Mouse (Mus musculus): ENCODE measurements around the gene Olfr372. TPM values are rescaled to one million over a fixed set of nuclear protein-coding genes. Genes with fewer than 3 reads are reported as not detected.
"Not testable (repeated sequence)": the region's sequence is repeated elsewhere in the genome, so short reads cannot be mapped to it uniquely, and the experiment has no call there.

Gene Olfr372
- polyA plus RNA-seq (2014; fragmentation: Nextera tagmentation; extraction: Ambion mirVana) = not detected in 2 replicates

- not testable (repeated sequence) for H3K4me1 ChIP-seq (replicated peaks; ENCODE audit: control insufficient read depth, insufficient read depth, low read length); H3K4me2 ChIP-seq (replicated peaks; ENCODE audit: low read depth, low read length); H3K4me3 ChIP-seq (ENCODE audit: low read depth, low read length); H3K9me3 ChIP-seq (ENCODE audit: control insufficient read depth, low read length); H3K36me3 ChIP-seq (ENCODE audit: control insufficient read depth, insufficient read depth, low read length); DNase-seq (ENCODE audit: low spot score); H3K27me3 ChIP-seq (ENCODE audit: control insufficient read depth, insufficient read depth, low read length); ATAC-seq (ENCODE audit: low FRiP score); H3K9ac ChIP-seq (ENCODE audit: low read depth, low read length); H3K27ac ChIP-seq (ENCODE audit: low read depth, low read length)
- 84% methylated on average over 4 of the region's 4 CpGs for WGBS
These were observed at the start of gene Olfr372 for GRCm38 (mm10) chr8:72040918-72041317. Gene Olfr372, plus strand, starts transcription at chr8:72041218.

GRCm38 (mm10) chr8:71999434-71999833, 41.6 kb upstream of the Olfr372 start:
- 96% methylated on average over 1 of the region's 1 CpGs for WGBS
- H3K27ac ChIP-seq (ENCODE audit: low read depth, low read length) = no peak overlapping the region
- no peak overlapping the region for H3K4me3 ChIP-seq (ENCODE audit: low read depth, low read length)
- no peak overlapping the region for H3K4me2 ChIP-seq (replicated peaks; ENCODE audit: low read depth, low read length)
- ATAC-seq (ENCODE audit: low FRiP score) (no peak), DNase-seq (ENCODE audit: low spot score) (no peak)
- H3K36me3 ChIP-seq (ENCODE audit: control insufficient read depth, insufficient read depth, low read length) = no peaks in the 10 kb centered on the region
- no peaks in the 10 kb centered on the region for H3K4me1 ChIP-seq (replicated peaks; ENCODE audit: control insufficient read depth, insufficient read depth, low read length)
- no peaks in the 10 kb centered on the region for H3K27me3 ChIP-seq (ENCODE audit: control insufficient read depth, insufficient read depth, low read length)
- H3K9ac ChIP-seq (ENCODE audit: low read depth, low read length) = no peak overlapping the region
- no peaks in the 10 kb centered on the region for H3K9me3 ChIP-seq (ENCODE audit: control insufficient read depth, low read length)

GRCm38 (mm10) chr8:72000223-72000622, 40.8 kb upstream of the Olfr372 start:
- no peak overlapping the region for H3K4me2 ChIP-seq (replicated peaks; ENCODE audit: low read depth, low read length)
- DNase-seq (ENCODE audit: low spot score) = no peak
- no peak overlapping the region for H3K9ac ChIP-seq (ENCODE audit: low read depth, low read length)
- H3K4me3 ChIP-seq (ENCODE audit: low read depth, low read length) = no peak overlapping the region
- no peaks in the 10 kb centered on the region for H3K9me3 ChIP-seq (ENCODE audit: control insufficient read depth, low read length)
- no peaks in the 10 kb centered on the region for H3K4me1 ChIP-seq (replicated peaks; ENCODE audit: control insufficient read depth, insufficient read depth, low read length)
- 60% methylated on average over 3 of the region's 3 CpGs for WGBS
- H3K27me3 ChIP-seq (ENCODE audit: control insufficient read depth, insufficient read depth, low read length) = no peaks in the 10 kb centered on the region
- no peak for ATAC-seq (ENCODE audit: low FRiP score)
- no peaks in the 10 kb centered on the region for H3K36me3 ChIP-seq (ENCODE audit: control insufficient read depth, insufficient read depth, low read length)
- no peak overlapping the region for H3K27ac ChIP-seq (ENCODE audit: low read depth, low read length)

- Histone ChIP-seq H3K9ac (ENCODE audit: low read depth, low read length) (no peak overlapping the region), H3K27me3 (ENCODE audit: control insufficient read depth, insufficient read depth, low read length) (no peaks in the 10 kb centered on the region), H3K4me2 (replicated peaks; ENCODE audit: low read depth, low read length) (no peak overlapping the region), H3K4me3 (ENCODE audit: low read depth, low read length) (no peak overlapping the region), H3K27ac (ENCODE audit: low read depth, low read length) (no peak overlapping the region), H3K4me1 (replicated peaks; ENCODE audit: control insufficient read depth, insufficient read depth, low read length) (no peaks in the 10 kb centered on the region), H3K9me3 (ENCODE audit: control insufficient read depth, low read length) (no peaks in the 10 kb centered on the region), H3K36me3 (ENCODE audit: control insufficient read depth, insufficient read depth, low read length) (no peaks in the 10 kb centered on the region)
- DNase-seq (ENCODE audit: low spot score) (no peak), ATAC-seq (ENCODE audit: low FRiP score) (no peak)
These were observed 38.1 kb upstream of the Olfr372 start for GRCm38 (mm10) chr8:72002942-72003341.

GRCm38 (mm10) chr8:72005912-72006311, 35.1 kb upstream of the Olfr372 start:
- H3K27ac ChIP-seq (ENCODE audit: low read depth, low read length) = no peak overlapping the region
- DNase-seq (ENCODE audit: low spot score) = no peak
- H3K4me2 ChIP-seq (replicated peaks; ENCODE audit: low read depth, low read length) = no peak overlapping the region
- H3K9ac ChIP-seq (ENCODE audit: low read depth, low read length) = no peak overlapping the region
- H3K27me3 ChIP-seq (ENCODE audit: control insufficient read depth, insufficient read depth, low read length) = no peaks in the 10 kb centered on the region
- no peak for ATAC-seq (ENCODE audit: low FRiP score)
- 86% methylated on average over 3 of the region's 3 CpGs for WGBS
- no peak overlapping the region for H3K4me3 ChIP-seq (ENCODE audit: low read depth, low read length)
- H3K36me3 ChIP-seq (ENCODE audit: control insufficient read depth, insufficient read depth, low read length) = no peaks in the 10 kb centered on the region
- no peaks in the 10 kb centered on the region for H3K9me3 ChIP-seq (ENCODE audit: control insufficient read depth, low read length)
- H3K4me1 ChIP-seq (replicated peaks; ENCODE audit: control insufficient read depth, insufficient read depth, low read length) = no peaks in the 10 kb centered on the region

- H3K9me3 ChIP-seq (ENCODE audit: control insufficient read depth, low read length) = no peaks in the 10 kb centered on the region
These were observed 34.3 kb upstream of the Olfr372 start for GRCm38 (mm10) chr8:72006763-72007162.

DNA sequence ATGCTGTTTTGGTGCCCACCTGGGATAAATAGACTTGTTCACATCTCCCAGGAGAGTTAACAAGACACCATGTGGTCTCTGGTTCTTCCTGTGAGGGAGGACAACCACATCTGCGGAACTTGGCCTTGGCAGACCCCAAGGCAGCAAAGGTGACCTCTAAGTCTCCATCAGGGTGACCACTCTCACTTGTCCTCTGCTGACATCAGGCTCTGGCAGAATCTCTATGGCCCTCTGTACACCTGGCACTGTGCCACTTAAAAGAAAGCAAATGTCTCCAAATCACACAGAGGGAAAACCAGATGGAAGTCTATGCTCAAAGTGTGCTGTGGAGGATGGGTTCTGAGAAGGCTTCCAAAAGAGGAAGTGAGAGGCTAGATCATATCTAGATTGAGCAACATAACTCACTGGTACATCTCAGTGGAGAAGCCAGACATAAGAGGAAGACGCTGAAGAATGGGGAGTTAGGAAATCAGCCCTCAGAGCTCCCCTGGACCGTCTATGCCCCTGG, 32.8 kb upstream of the Olfr372 start:
- ATAC-seq (ENCODE audit: low FRiP score) = no peak
- 81% methylated on average over 3 of the region's 3 CpGs for WGBS
- no peak overlapping the region for H3K4me3 ChIP-seq (ENCODE audit: low read depth, low read length)
- H3K4me2 ChIP-seq (replicated peaks; ENCODE audit: low read depth, low read length) = no peak overlapping the region
- no peak overlapping the region for H3K27ac ChIP-seq (ENCODE audit: low read depth, low read length)
- no peaks in the 10 kb centered on the region for H3K4me1 ChIP-seq (replicated peaks; ENCODE audit: control insufficient read depth, insufficient read depth, low read length)
- H3K27me3 ChIP-seq (ENCODE audit: control insufficient read depth, insufficient read depth, low read length) = no peaks in the 10 kb centered on the region
- no peak overlapping the region for H3K9ac ChIP-seq (ENCODE audit: low read depth, low read length)
- DNase-seq (ENCODE audit: low spot score) = no peak
- H3K9me3 ChIP-seq (ENCODE audit: control insufficient read depth, low read length) = no peaks in the 10 kb centered on the region
- no peaks in the 10 kb centered on the region for H3K36me3 ChIP-seq (ENCODE audit: control insufficient read depth, insufficient read depth, low read length)

More at GRCm38 (mm10) chr8:72006763-72007162, 34.3 kb upstream of the Olfr372 start:
- H3K27ac ChIP-seq (ENCODE audit: low read depth, low read length) = no peak overlapping the region
- no peaks in the 10 kb centered on the region for H3K36me3 ChIP-seq (ENCODE audit: control insufficient read depth, insufficient read depth, low read length)
- ATAC-seq (ENCODE audit: low FRiP score) (no peak), DNase-seq (ENCODE audit: low spot score) (no peak)
- H3K4me2 ChIP-seq (replicated peaks; ENCODE audit: low read depth, low read length) = no peak overlapping the region
- WGBS = 90% methylated on average over 1 of the region's 1 CpGs
- H3K9ac ChIP-seq (ENCODE audit: low read depth, low read length) = no peak overlapping the region
- H3K27me3 ChIP-seq (ENCODE audit: control insufficient read depth, insufficient read depth, low read length) = no peaks in the 10 kb centered on the region
- no peaks in the 10 kb centered on the region for H3K4me1 ChIP-seq (replicated peaks; ENCODE audit: control insufficient read depth, insufficient read depth, low read length)
- H3K4me3 ChIP-seq (ENCODE audit: low read depth, low read length) = no peak overlapping the region

GRCm38 (mm10) chr8:72009473-72009872, 31.5 kb upstream of the Olfr372 start, which contains the start of gene Cyp4f18:
Gene Cyp4f18, minus strand, starts transcription at chr8:72009626.
- WGBS = 69% methylated on average over 3 of the region's 3 CpGs
- no peaks in the 10 kb centered on the region for H3K9me3 ChIP-seq (ENCODE audit: control insufficient read depth, low read length)
- H3K4me3 ChIP-seq (ENCODE audit: low read depth, low read length) = no peak within 1 kb of the TSS
- no peaks in the 10 kb centered on the region for H3K27me3 ChIP-seq (ENCODE audit: control insufficient read depth, insufficient read depth, low read length)
- H3K4me2 ChIP-seq (replicated peaks; ENCODE audit: low read depth, low read length) = no peak within 1 kb of the TSS
- no peaks in the 10 kb centered on the region for H3K4me1 ChIP-seq (replicated peaks; ENCODE audit: control insufficient read depth, insufficient read depth, low read length)
- H3K9ac ChIP-seq (ENCODE audit: low read depth, low read length) = no peak within 1 kb of the TSS
- H3K36me3 ChIP-seq (ENCODE audit: control insufficient read depth, insufficient read depth, low read length) = no peaks in the 10 kb centered on the region
- DNase-seq (ENCODE audit: low spot score) (no peak), ATAC-seq (ENCODE audit: low FRiP score) (no peak; the same call in 1 of the 2 replicates)
- no peak within 1 kb of the TSS for H3K27ac ChIP-seq (ENCODE audit: low read depth, low read length)

- not testable (repeated sequence) for H3K4me1 ChIP-seq (replicated peaks; ENCODE audit: control insufficient read depth, insufficient read depth, low read length); H3K4me3 ChIP-seq (ENCODE audit: low read depth, low read length); H3K9me3 ChIP-seq (ENCODE audit: control insufficient read depth, low read length); DNase-seq (ENCODE audit: low spot score); H3K36me3 ChIP-seq (ENCODE audit: control insufficient read depth, insufficient read depth, low read length); H3K9ac ChIP-seq (ENCODE audit: low read depth, low read length); H3K27ac ChIP-seq (ENCODE audit: low read depth, low read length); H3K4me2 ChIP-seq (replicated peaks; ENCODE audit: low read depth, low read length); H3K27me3 ChIP-seq (ENCODE audit: control insufficient read depth, insufficient read depth, low read length); ATAC-seq (ENCODE audit: low FRiP score)
- WGBS = 76% methylated on average over 6 of the region's 6 CpGs
These were observed 27.4 kb upstream of the Olfr372 start for GRCm38 (mm10) chr8:72013506-72014228.
